Mouse (Mus musculus) embryonic facial prominence, embryonic 10.5 days (tissue): ENCODE measurements around the gene Ulk1. TPM values are rescaled to one million over a fixed set of nuclear protein-coding genes. Genes with fewer than 3 reads are reported as not detected.

ENCODE experiments used
- DNase-seq: peaks from one replicate; pipeline ENCODE4 v3.0.0-alpha.2; 2017; ENCODE audit warnings: low spot score
- H3K27ac ChIP-seq: fragments of 300-500 bp; sonication (generic); replicated peaks from 2 replicates; pipeline ENCODE4 v1.5.1; 2016; ENCODE audit warnings: mild to moderate bottlenecking
- H3K27me3 ChIP-seq: fragments of 300-500 bp; sonication (generic); replicated peaks from 2 replicates; pipeline ENCODE4 v1.6.1; 2016; ENCODE audit warnings: low read depth, mild to moderate bottlenecking; ENCODE audit not compliant: poor library complexity, severe bottlenecking
- H3K36me3 ChIP-seq: fragments of 300-500 bp; sonication (generic); replicated peaks from 2 replicates; pipeline ENCODE4 v1.6.1; 2016; ENCODE audit warnings: mild to moderate bottlenecking, moderate library complexity
- H3K4me1 ChIP-seq: fragments of 300-500 bp; sonication (generic); 2 replicates; pipeline ENCODE4 v1.6.1; 2016
- H3K4me3 ChIP-seq: fragments of 300-500 bp; sonication (generic); 2 replicates; pipeline ENCODE4 v1.5.1; 2016; ENCODE audit warnings: mild to moderate bottlenecking, moderate library complexity
- H3K9me3 ChIP-seq: fragments of 300-500 bp; sonication (generic); 2 replicates; pipeline ENCODE4 v1.6.1; 2016; ENCODE audit warnings: mild to moderate bottlenecking
- WGBS: fragments of 180-500 bp; shearing (Covaris S2); methylation state at CpG from one replicate; pipeline ENCODE4 v1.1.7; 2016; 5-methylcytosine and 5-hydroxymethylcytosine counted together
- polyA plus RNA-seq: library from polyadenylated mRNA; unstranded; fragments of >200 nt; fragmentation: Nextera tagmentation; extraction: Ambion mirVana; gene quantifications from 2 replicates; pipeline ENCODE4 v1.2.1, GENCODE M21; 2016

The Ulk1 gene
- polyA plus RNA-seq, 1 experiment from 2014 or later: 27.4 TPM

GRCm38 (mm10) chr5:110827576-110827975, 17.7 kb upstream of the Ulk1 start:
- no peak for DNase-seq
- Histone ChIP-seq H3K27me3 (no peaks in the 10 kb centered on the region), H3K9me3 (no peaks in the 10 kb centered on the region), H3K36me3 (no peaks in the 10 kb centered on the region; the same call in 1 of the 2 replicates), H3K27ac (no peak overlapping the region), H3K4me1 (no peaks in the 10 kb centered on the region), H3K4me3 (no peak overlapping the region)
- 90% methylated on average over 5 of the region's 5 CpGs for WGBS

- no peaks in the 10 kb centered on the region for H3K9me3 ChIP-seq
- no peaks in the 10 kb centered on the region for H3K4me1 ChIP-seq
- 91% methylated on average over 8 of the region's 8 CpGs for WGBS
- no peak overlapping the region for H3K4me3 ChIP-seq
- no peak overlapping the region for H3K27ac ChIP-seq
- no peaks in the 10 kb centered on the region for H3K27me3 ChIP-seq
- H3K36me3 ChIP-seq: no peaks in the 10 kb centered on the region; the same call in 1 of the 2 replicates
- no peak for DNase-seq
These were observed 17.0 kb upstream of the Ulk1 start for GRCm38 (mm10) chr5:110826781-110827495.

- Histone ChIP-seq H3K9me3 (no peaks in the 10 kb centered on the region), H3K27me3 (no peaks in the 10 kb centered on the region), H3K4me1 (no peaks in the 10 kb centered on the region), H3K4me3 (no peak overlapping the region), H3K36me3 (no peaks in the 10 kb centered on the region; the same call in 1 of the 2 replicates), H3K27ac (no peak overlapping the region)
- DNase-seq: no peak
- 89% methylated on average over 4 of the region's 4 CpGs for WGBS
These were observed 14.5 kb upstream of the Ulk1 start for GRCm38 (mm10) chr5:110824421-110824820.

GRCm38 (mm10) chr5:110808821-110809666, 853 bp downstream of the Ulk1 start:
- DNase-seq: peak; percentile 29
- H3K27ac ChIP-seq: peak overlapping the region; percentile 96

GRCm38 (mm10) chr5:110808061-110808631, 1.8 kb downstream of the Ulk1 start:
- 3% methylated on average over 14 of the region's 14 CpGs for WGBS
- peak overlapping the region; percentile 63 for H3K27ac ChIP-seq
- DNase-seq: peak; percentile 87

More at GRCm38 (mm10) chr5:110808821-110809666, 853 bp downstream of the Ulk1 start:
- 1% methylated on average over 27 of the region's 27 CpGs for WGBS
- H3K27me3 ChIP-seq: no peaks in the 10 kb centered on the region
- H3K4me1 ChIP-seq: peaks cover 31% of the 10 kb centered on the region
- peak overlapping the region; percentile 96 for H3K4me3 ChIP-seq
- H3K9me3 ChIP-seq: no peaks in the 10 kb centered on the region
- H3K36me3 ChIP-seq: peaks cover 38% of the 10 kb centered on the region

GRCm38 (mm10) chr5:110807453-110807852, 2.4 kb downstream of the Ulk1 start:
- Histone ChIP-seq H3K27me3 (no peaks in the 10 kb centered on the region), H3K4me3 (peak overlapping the region; percentile 96), H3K9me3 (no peaks in the 10 kb centered on the region), H3K27ac (peak overlapping the region; percentile 63), H3K4me1 (peaks cover 31% of the 10 kb centered on the region), H3K36me3 (peaks cover 53% of the 10 kb centered on the region)
- DNase-seq: no peak
- WGBS: 86% methylated on average over 4 of the region's 4 CpGs

More at GRCm38 (mm10) chr5:110808061-110808631, 1.8 kb downstream of the Ulk1 start:
- no peaks in the 10 kb centered on the region for H3K27me3 ChIP-seq
- no peaks in the 10 kb centered on the region for H3K9me3 ChIP-seq
- peaks cover 46% of the 10 kb centered on the region for H3K36me3 ChIP-seq
- H3K4me3 ChIP-seq: peak overlapping the region; percentile 96
- peaks cover 31% of the 10 kb centered on the region for H3K4me1 ChIP-seq

- no peaks in the 10 kb centered on the region for H3K9me3 ChIP-seq
- H3K4me3 ChIP-seq: no peak overlapping the region
- WGBS: 93% methylated on average over 1 of the region's 1 CpGs
- peaks cover 60% of the 10 kb centered on the region for H3K36me3 ChIP-seq
- no peak overlapping the region for H3K27ac ChIP-seq
- no peak for DNase-seq
- H3K27me3 ChIP-seq: no peaks in the 10 kb centered on the region
- peaks cover 31% of the 10 kb centered on the region for H3K4me1 ChIP-seq
These were observed 3.2 kb downstream of the Ulk1 start for GRCm38 (mm10) chr5:110806676-110807075.

GRCm38 (mm10) chr5:110806154-110806553, 3.7 kb downstream of the Ulk1 start:
- Histone ChIP-seq H3K27ac (no peak overlapping the region), H3K27me3 (no peaks in the 10 kb centered on the region), H3K9me3 (no peaks in the 10 kb centered on the region), H3K4me3 (no peak overlapping the region), H3K36me3 (peaks cover 66% of the 10 kb centered on the region), H3K4me1 (peaks cover 31% of the 10 kb centered on the region)
- 85% methylated on average over 4 of the region's 4 CpGs for whole genome bisulfite sequencing
- no peak for DNase-seq

GRCm38 (mm10) chr5:110804012-110804743, 5.7 kb downstream of the Ulk1 start:
- peaks cover 27% of the 10 kb centered on the region for H3K4me1 ChIP-seq
- no peaks in the 10 kb centered on the region for H3K9me3 ChIP-seq
- 89% methylated on average over 7 of the region's 7 CpGs for WGBS
- H3K36me3 ChIP-seq: peaks cover 85% of the 10 kb centered on the region
- DNase-seq: no peak
- no peak overlapping the region for H3K4me3 ChIP-seq
- H3K27ac ChIP-seq: no peak overlapping the region
- H3K27me3 ChIP-seq: no peaks in the 10 kb centered on the region

GRCm38 (mm10) chr5:110802809-110803208, 7.1 kb downstream of the Ulk1 start:
- H3K4me3 ChIP-seq: no peak overlapping the region
- DNase-seq: no peak
- H3K4me1 ChIP-seq: peaks cover 13% of the 10 kb centered on the region
- H3K27me3 ChIP-seq: no peaks in the 10 kb centered on the region
- no peaks in the 10 kb centered on the region for H3K9me3 ChIP-seq
- H3K36me3 ChIP-seq: peaks cover 98% of the 10 kb centered on the region
- no peak overlapping the region for H3K27ac ChIP-seq

GRCm38 (mm10) chr5:110802186-110802585, 7.7 kb downstream of the Ulk1 start:
- Histone ChIP-seq H3K4me3 (no peak overlapping the region), H3K27me3 (no peaks in the 10 kb centered on the region), H3K9me3 (no peaks in the 10 kb centered on the region), H3K36me3 (peaks cover 98% of the 10 kb centered on the region), H3K27ac (no peak overlapping the region), H3K4me1 (peaks cover 7% of the 10 kb centered on the region)
- 88% methylated on average over 4 of the region's 4 CpGs for WGBS
- no peak for DNase-seq

GRCm38 (mm10) chr5:110801036-110801624, 8.8 kb downstream of the Ulk1 start:
- DNase-seq: no peak
- H3K4me1 ChIP-seq: no peaks in the 10 kb centered on the region; the same call in 1 of the 2 replicates
- no peak overlapping the region for H3K27ac ChIP-seq
- H3K36me3 ChIP-seq: peaks cover 98% of the 10 kb centered on the region
- WGBS: 90% methylated on average over 3 of the region's 3 CpGs
- no peak overlapping the region for H3K4me3 ChIP-seq
- no peaks in the 10 kb centered on the region for H3K27me3 ChIP-seq
- H3K9me3 ChIP-seq: no peaks in the 10 kb centered on the region
